Mouse (Mus musculus) hindbrain, embryonic 11.5 days (tissue): ENCODE measurements at regions not wholly inside any gene's neighbourhood (a gene's known extent, or its start where the extent isn't known, plus 50 kb on each side); places are given as distances from the start of the nearest gene placed in this dataset.
A peak's percentile ranks its signal among the peaks of the same experiment; 100 is the strongest.

Source experiments
- ATAC-seq: fragments of 200-750 bp; cut with Nextera tagmentation; 2 replicates; pipeline ENCODE4 v1.8.0; 2017; ENCODE audit warnings: mild to moderate bottlenecking, moderate TSS enrichment, moderate library complexity; ENCODE audit not compliant: low FRiP score
- DNase-seq: peaks from one replicate; pipeline ENCODE4 v3.0.0-alpha.2; 2015; ENCODE audit warnings: low spot score
- H3K27ac ChIP-seq: fragments of 300-500 bp; sonication (generic); 2 replicates; pipeline ENCODE4 v1.5.1; 2014; ENCODE audit warnings: mild to moderate bottlenecking, low read depth, low read length
- H3K27me3 ChIP-seq: fragments of 300-500 bp; sonication (generic); 2 replicates; pipeline ENCODE4 v1.6.1; 2014; ENCODE audit warnings: mild to moderate bottlenecking, low read length, moderate library complexity, mixed read lengths; ENCODE audit not compliant: control insufficient read depth, insufficient read depth
- H3K36me3 ChIP-seq: fragments of 300-500 bp; sonication (generic); 2 replicates; pipeline ENCODE4 v1.6.1; 2014; ENCODE audit warnings: mild to moderate bottlenecking, low read length, moderate library complexity, mixed read lengths; ENCODE audit not compliant: control insufficient read depth, insufficient read depth
- H3K4me1 ChIP-seq: fragments of 300-500 bp; sonication (generic); replicated peaks from 2 replicates; pipeline ENCODE4 v1.6.1; 2014; ENCODE audit warnings: low read length, mixed read lengths; ENCODE audit not compliant: control insufficient read depth, insufficient read depth
- H3K4me2 ChIP-seq: fragments of 300-500 bp; sonication (generic); replicated peaks from 2 replicates; pipeline ENCODE4 v1.6.1; 2014; ENCODE audit warnings: mild to moderate bottlenecking, low read depth, low read length
- H3K4me3 ChIP-seq: fragments of 300-500 bp; sonication (generic); 2 replicates; pipeline ENCODE4 v1.5.1; 2014; ENCODE audit warnings: low read depth, low read length
- H3K9ac ChIP-seq: fragments of 300-500 bp; sonication (generic); 2 replicates; pipeline ENCODE4 v1.6.1; 2014; ENCODE audit warnings: low read depth, low read length
- H3K9me3 ChIP-seq: fragments of 300-500 bp; sonication (generic); 2 replicates; pipeline ENCODE4 v1.6.1; 2016; ENCODE audit warnings: low read length; ENCODE audit not compliant: control insufficient read depth
- WGBS: fragments of 180-500 bp; shearing (Covaris S2); extraction: QIAGEN DNeasy Blood & Tissue Kit; methylation state at CpG from one replicate; pipeline ENCODE4 v1.1.7; 2014; 5-methylcytosine and 5-hydroxymethylcytosine counted together

GRCm38 (mm10) chr12:107085058-107085905 is 403.1 kb upstream of the 3110018I06Rik start:
- 62% methylated on average over 14 of the region's 14 CpGs for WGBS
- no peak overlapping the region for H3K4me2 ChIP-seq
- H3K4me3 ChIP-seq, result no peak overlapping the region
- ATAC-seq, result no peak; the same call in 1 of the 2 replicates
- H3K27ac ChIP-seq, result no peak overlapping the region
- H3K9ac ChIP-seq, result no peak overlapping the region
- peak; percentile 8 for DNase-seq
- no peaks in the 10 kb centered on the region for H3K36me3 ChIP-seq
- no peaks in the 10 kb centered on the region for H3K27me3 ChIP-seq
- H3K9me3 ChIP-seq, result no peaks in the 10 kb centered on the region
- H3K4me1 ChIP-seq, result no peaks in the 10 kb centered on the region

DNA sequence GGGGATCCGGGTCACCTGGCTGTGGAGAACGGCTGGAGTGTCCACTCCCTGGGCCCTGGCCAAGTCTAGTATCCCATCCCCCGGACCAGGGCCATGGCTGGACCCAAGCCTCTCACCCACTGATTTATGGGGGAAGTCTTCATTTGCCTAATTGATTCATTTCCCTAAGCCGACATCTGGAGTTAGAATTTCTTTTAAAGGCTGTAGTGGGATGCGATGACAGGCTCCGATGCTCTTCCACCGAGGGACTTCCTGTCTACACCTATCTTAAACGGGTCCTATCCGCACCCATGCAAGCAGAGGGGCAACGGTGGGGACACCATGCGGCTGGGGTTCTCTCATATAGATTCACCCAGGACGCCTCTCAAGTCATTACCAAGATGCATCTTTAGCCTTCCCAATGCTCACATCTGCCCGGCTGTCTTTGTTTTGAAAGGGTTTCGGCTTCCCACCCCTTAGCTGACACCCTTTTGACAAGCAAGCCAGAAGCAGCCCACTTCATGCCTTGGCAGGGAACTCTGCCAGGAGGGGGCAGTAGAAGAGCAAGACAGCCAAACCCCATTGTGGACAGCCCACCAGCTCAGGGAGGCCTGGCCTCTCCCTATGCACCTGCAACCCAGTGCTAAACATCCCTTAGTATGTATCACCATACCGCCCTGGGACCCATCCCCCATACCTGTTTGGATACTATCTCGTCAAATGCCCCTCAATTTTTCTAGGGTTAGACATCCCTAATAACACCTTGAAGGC is 402.4 kb upstream of the 3110018I06Rik start:
- Histone ChIP-seq H3K9ac (no peak overlapping the region), H3K27me3 (no peaks in the 10 kb centered on the region), H3K9me3 (no peaks in the 10 kb centered on the region), H3K36me3 (no peaks in the 10 kb centered on the region), H3K4me3 (no peak overlapping the region), H3K4me1 (no peaks in the 10 kb centered on the region), H3K4me2 (no peak overlapping the region), H3K27ac (no peak overlapping the region)
- ATAC-seq, result peak; percentile 66
- 50% methylated on average over 16 of the region's 16 CpGs for WGBS
- peak; percentile 80 for DNase-seq

- H3K9me3 ChIP-seq, result no peaks in the 10 kb centered on the region
- H3K4me1 ChIP-seq, result no peaks in the 10 kb centered on the region
- ATAC-seq (no peak), DNase-seq (no peak)
- H3K9ac ChIP-seq, result no peak overlapping the region
- WGBS, result 90% methylated on average over 3 of the region's 3 CpGs
- no peak overlapping the region for H3K4me3 ChIP-seq
- no peaks in the 10 kb centered on the region for H3K27me3 ChIP-seq
- no peak overlapping the region for H3K27ac ChIP-seq
- H3K4me2 ChIP-seq, result no peak overlapping the region
- no peaks in the 10 kb centered on the region for H3K36me3 ChIP-seq
Observed at GRCm38 (mm10) chr12:107092151-107092550, 396.3 kb upstream of the 3110018I06Rik start.

GRCm38 (mm10) chr12:107093326-107093725 is 395.1 kb upstream of the 3110018I06Rik start:
- ATAC-seq (no peak), DNase-seq (no peak)
- no peak overlapping the region for H3K4me3 ChIP-seq
- no peak overlapping the region for H3K4me2 ChIP-seq
- no peaks in the 10 kb centered on the region for H3K4me1 ChIP-seq
- H3K9ac ChIP-seq, result no peak overlapping the region
- no peaks in the 10 kb centered on the region for H3K27me3 ChIP-seq
- no peaks in the 10 kb centered on the region for H3K9me3 ChIP-seq
- no peak overlapping the region for H3K27ac ChIP-seq
- no peaks in the 10 kb centered on the region for H3K36me3 ChIP-seq
- WGBS, result 91% methylated on average over 13 of the region's 13 CpGs

- 88% methylated on average over 6 of the region's 6 CpGs for WGBS
- H3K9ac ChIP-seq, result no peak overlapping the region
- H3K36me3 ChIP-seq, result no peaks in the 10 kb centered on the region
- no peak overlapping the region for H3K4me3 ChIP-seq
- no peak overlapping the region for H3K27ac ChIP-seq
- DNase-seq (no peak), ATAC-seq (no peak)
- H3K4me1 ChIP-seq, result no peaks in the 10 kb centered on the region
- H3K4me2 ChIP-seq, result no peak overlapping the region
- H3K27me3 ChIP-seq, result no peaks in the 10 kb centered on the region
- no peaks in the 10 kb centered on the region for H3K9me3 ChIP-seq
Observed at GRCm38 (mm10) chr12:107095409-107095808, 393.0 kb upstream of the 3110018I06Rik start.

DNA sequence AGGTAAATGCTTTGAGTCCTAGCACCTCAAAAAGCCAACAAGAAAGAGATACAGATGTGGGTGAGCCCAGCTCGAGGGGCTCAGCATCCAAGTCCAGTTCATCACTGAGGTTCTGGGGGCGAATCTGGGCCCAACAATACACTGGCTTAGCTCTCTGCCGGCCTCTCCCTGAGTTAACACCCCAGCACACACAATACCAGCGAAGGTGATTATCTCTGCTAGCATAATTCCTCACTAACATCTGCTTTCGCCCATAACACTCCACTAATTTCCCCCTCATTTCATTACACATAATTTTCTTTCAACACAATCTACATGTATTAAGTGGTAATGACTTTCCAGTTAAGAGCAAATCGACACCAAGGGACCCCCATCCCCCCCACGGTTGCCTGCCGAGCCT is 383.9 kb upstream of the 3110018I06Rik start:
- H3K27ac ChIP-seq, result no peak overlapping the region
- no peak overlapping the region for H3K4me2 ChIP-seq
- no peak overlapping the region for H3K4me3 ChIP-seq
- no peak for DNase-seq
- no peak overlapping the region for H3K9ac ChIP-seq
- H3K4me1 ChIP-seq, result no peaks in the 10 kb centered on the region
- H3K36me3 ChIP-seq, result no peaks in the 10 kb centered on the region
- no peaks in the 10 kb centered on the region for H3K9me3 ChIP-seq
- WGBS, result 66% methylated on average over 8 of the region's 8 CpGs
- no peaks in the 10 kb centered on the region for H3K27me3 ChIP-seq
- no peak for ATAC-seq

DNA sequence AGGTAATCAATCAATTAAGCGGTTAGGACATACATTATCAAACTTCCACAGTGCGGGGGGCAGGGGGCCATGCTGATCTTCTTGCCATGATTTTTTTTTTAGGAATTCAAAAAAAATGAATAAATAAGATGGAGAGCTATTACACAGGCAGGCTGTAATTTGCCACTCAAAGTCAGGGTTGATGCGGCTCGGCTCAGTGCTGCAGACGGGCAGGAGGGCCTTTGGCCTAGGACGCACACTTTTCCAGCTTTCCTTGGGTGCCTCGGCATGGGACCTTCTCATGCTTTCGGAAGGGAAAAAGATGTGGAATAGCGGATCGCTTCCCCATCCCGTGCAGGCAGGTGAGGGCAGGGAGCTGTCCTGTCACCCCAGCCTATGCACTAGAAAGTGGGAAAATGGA is 383.4 kb upstream of the 3110018I06Rik start:
- Histone ChIP-seq H3K36me3 (no peaks in the 10 kb centered on the region), H3K9ac (no peak overlapping the region), H3K9me3 (no peaks in the 10 kb centered on the region), H3K27me3 (no peaks in the 10 kb centered on the region), H3K4me3 (no peak overlapping the region), H3K27ac (no peak overlapping the region), H3K4me1 (no peaks in the 10 kb centered on the region), H3K4me2 (no peak overlapping the region)
- no peak for DNase-seq
- no peak for ATAC-seq
- WGBS, result 71% methylated on average over 11 of the region's 11 CpGs

GRCm38 (mm10) chr12:107111908-107112770 is 376.3 kb upstream of the 3110018I06Rik start:
- no peak overlapping the region for H3K27ac ChIP-seq
- no peak overlapping the region for H3K4me3 ChIP-seq
- H3K27me3 ChIP-seq, result no peaks in the 10 kb centered on the region
- WGBS, result 67% methylated on average over 18 of the region's 18 CpGs
- H3K4me1 ChIP-seq, result no peaks in the 10 kb centered on the region
- no peaks in the 10 kb centered on the region for H3K36me3 ChIP-seq
- ATAC-seq (no peak), DNase-seq (no peak)
- H3K9ac ChIP-seq, result no peak overlapping the region
- H3K9me3 ChIP-seq, result no peaks in the 10 kb centered on the region
- no peak overlapping the region for H3K4me2 ChIP-seq
